Mouse (Mus musculus) brain, adult 2 months (tissue): ENCODE data around the gene Ddah1.
A peak's percentile ranks its signal among the peaks of the same experiment; 100 is the strongest.

Experiments
- DNase-seq: peaks from one replicate; pipeline ENCODE4 v3.0.0; 2011; ENCODE audit warnings: low read depth, low spot score

Gene Ddah1

GRCm38 (mm10) chr3:145816807-145817206 is 58.3 kb downstream of the Ddah1 start:
- DNase-seq: no peak

DNA sequence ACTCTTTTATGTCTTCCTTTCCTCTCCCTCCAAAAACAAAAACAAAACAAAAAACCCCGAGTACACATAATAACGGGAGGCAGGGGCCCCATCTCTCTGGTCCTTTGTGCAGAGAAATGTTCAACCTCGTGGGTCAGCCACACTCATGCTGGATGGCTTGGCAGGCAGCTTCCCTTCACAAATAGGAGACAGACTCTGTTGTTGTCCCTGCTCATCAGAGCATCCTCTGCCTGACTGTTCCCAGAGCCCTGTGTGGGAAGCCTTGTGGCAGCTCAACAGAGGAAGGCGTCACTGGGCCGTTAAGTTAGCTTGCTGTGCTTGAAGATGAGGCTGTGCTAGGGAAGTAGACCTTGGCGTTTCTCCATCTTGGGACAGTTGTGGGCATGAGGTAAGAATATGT is 58.8 kb downstream of the Ddah1 start:
- DNase-seq: peak; percentile 21

DNA sequence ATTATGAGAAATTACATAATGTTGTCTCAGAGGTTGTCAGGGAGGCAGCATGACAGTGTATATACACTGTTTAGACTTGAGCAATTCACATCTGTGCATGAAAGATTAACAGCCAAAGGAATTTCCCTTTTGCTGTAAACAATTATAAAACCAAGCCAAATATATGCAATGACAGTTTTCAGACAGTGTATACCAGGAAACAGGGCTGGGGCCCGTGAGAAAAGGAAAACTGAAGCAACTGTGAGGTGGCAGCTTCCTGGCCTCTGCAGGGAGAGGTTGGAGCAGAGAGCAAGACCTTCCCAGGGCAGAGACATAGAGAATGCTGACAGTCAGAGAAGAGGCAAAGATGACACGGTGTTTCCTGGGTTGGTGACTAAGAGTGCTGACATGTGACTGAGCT is 62.0 kb downstream of the Ddah1 start:
- no peak for DNase-seq

GRCm38 (mm10) chr3:145820938-145821337 is 62.5 kb downstream of the Ddah1 start:
- DNase-seq: no peak

DNA sequence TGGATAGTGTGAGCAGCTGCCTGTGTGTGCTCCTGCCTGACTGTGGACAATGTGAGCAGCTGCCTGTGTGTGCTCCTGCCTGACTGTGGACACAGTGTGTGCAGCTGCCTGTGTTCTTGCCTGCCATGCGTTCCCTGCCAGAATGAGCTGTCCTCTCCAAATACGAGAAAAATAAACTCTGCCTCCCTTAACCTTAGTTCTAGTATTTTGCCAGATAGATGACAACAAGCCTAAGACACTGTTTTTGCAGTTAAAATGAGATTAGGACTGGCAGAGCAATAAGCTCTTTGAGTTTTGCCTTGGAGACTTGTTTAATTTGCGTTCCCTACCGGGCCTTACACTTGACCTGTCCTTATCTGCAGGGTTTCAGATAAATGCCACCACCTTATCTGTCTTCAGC is 63.7 kb downstream of the Ddah1 start:
- no peak for DNase-seq

DNA sequence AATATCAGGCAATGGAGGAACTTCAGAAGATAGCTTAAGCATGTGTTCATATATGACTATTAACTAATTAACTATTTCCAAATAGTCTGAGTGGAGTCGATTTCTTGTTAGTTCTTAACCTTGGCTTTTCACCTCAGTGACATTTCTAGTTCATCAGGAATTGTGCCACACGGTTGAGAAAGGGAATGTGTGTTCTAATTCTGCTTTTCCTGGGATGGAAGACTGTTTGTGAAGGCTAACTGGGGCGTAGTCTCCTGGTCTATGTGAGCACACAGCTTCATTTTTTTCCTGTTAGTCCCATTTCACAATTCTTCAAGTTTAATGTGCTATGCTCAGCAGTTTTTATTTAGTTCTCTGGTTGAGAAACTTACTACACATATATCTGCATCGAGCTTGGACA is 65.2 kb downstream of the Ddah1 start:
- no peak for DNase-seq

DNA sequence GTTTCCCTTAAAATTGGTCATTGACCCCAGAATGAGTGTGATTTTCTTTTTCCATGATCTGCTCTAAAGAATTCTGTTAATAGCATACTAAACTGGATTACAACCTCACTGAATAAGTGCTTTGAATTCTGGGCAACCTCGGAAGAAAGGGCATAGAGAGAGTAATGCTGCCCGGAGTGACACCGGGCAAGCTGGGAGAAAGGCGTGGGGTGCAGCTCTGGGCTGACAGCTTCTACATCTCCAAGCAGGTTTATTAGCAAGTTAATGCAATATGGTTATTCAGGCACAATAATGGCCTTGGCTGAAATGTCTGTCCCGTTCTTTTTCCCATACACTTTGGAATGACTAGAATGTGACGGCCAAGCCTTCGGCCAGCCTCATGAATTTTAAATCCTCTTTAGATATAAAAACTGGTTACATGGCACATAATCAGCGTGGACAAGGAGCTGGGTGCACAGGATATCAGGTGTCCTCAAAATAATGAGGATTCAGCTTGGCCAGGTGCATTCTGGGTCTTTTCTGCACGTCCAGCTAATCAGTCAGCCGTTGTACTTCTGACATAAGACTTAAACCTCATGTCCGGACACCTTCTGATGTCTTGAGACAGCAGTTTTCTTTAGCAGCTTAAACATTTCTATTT is 67.1 kb downstream of the Ddah1 start:
- DNase-seq: no peak

DNA sequence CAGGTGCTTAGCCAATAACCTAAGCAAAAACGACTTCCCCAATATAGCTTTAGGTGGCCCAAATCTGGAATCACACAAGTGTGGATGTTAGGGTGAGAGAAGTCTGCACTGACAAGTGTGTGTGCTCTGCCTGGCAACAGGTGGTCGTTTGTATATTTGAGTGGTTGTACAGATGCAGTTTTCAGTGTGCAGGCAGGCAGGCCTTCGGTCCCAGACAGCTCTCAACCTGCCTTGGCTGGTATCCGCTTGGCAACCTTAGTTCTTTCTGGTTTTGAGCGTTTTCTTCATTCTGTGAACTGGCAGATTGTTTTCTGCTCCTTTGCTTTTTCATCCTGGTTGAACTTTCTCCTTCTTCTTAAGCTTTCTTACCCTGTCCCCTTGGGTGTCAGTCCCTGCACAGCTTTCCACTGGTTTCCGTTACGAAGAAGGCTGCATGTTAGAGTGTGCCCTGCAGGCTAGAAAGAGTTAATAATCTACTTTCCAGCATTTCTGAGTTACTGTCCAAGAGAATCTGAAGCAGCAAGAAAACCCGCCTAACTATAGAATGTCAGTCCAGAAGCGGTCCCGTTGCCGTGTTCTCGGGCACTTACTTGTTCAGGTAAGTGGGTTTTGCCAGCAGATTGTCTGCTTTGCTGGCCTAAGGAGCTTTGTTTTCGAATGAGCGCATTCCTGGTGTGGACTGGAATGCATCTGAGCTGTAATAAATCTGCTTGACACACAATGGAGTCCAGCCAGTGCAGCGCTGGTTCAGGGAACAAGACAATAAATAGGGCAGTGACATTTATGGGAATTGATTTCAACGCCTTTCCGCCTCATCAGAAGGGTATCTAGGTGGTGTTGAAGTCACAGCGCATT is 68.9 kb downstream of the Ddah1 start:
- DNase-seq: no peak

DNA sequence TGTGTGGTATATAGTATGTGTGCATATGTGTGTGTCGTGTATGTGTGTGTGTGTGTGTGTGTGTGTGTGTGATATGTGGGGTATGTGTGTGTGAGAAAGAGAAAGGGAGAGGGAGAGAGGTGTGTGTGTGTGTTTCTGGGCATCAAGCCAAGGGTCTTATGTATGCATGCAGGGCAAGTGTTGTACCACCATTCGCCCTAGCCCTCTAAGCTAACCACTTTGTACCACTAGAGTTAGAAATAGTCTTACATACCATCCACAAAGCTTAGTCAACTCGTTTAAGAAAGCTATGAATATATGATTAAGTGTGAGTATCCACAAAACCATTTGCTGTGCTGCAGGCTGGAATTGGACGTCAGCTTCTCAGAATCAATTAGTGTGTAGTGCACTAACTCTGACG is 70.4 kb downstream of the Ddah1 start:
- no peak for DNase-seq

DNA sequence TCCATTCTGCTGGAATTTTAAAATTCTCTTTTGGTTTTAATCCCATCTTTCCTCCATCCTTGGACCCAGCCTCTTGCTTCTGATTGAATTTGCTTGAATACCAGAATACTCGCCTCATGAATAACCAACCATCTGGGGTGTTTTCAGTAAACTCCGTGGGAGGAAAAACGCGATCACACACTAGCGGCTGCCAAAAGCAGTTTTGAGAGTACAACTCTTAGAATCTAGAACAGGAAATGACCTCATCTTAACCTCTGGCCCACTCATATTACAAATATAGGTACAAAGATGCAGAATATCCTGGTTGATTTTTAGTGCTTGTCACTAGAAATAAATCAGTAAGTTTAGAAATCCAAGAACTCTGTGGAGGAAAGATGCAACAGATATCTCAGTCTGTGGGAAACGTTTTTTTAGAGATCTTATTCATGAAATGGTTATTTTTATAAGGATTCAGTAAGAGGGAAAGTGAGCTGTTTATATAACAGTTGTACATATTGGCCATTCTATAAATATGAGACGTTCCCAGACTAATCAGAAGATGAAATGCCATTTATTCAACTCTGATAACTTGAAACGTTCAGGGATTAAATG is 75.6 kb downstream of the Ddah1 start:
- peak; percentile 85 for DNase-seq

DNA sequence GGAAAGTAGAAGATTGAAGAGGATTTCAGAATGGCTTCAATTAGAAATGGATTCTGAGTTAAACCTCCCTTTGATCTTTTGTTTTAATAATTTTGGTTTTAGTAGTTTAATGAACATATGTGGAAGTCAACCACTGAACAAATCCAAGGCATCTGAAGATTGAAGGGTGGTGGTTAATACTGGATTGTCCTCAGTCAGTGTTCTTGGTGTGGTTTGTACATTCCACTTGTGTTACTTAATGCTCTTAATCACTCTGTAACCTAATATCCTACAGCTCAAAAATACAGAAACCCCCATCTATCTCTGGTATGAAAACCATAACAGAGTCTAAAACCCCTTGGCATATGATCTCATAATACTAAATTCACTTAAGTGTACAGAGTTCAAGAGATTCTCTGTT is 79.8 kb downstream of the Ddah1 start:
- DNase-seq: no peak

DNA sequence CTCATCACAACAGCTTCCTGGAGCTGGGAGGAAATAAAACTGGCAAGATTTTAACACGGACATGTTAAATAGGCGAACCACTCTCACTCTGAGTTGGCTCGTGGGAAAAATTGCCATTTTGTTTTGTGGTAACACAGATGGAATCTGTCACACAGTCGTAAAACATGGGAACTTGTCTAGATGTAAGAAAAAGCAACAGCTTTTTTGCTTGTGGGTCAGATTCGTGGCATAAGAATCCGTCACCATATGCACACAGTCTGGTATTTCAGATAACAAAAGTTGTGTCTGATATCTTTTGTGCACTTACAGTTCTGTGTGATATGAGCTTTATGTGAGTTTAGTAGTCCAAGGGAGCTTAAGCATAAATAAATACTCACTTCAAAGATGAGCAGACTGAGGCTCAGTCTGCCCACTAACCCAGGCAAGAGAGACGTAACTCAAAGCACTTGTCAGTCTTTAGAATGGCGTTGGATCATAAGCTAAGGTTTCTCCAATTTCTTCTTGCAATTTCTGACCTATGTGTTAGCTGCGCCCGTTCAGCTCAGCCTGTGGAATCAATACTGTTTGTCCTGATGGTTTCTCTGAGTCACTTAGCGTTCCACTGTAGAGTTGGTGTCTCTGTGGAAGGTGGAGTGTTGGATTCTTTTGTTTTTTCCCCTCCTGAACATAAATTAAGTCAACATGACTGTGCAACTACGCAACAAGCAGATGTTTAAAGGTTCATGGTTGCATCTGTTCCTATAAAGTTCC is 83.7 kb downstream of the Ddah1 start:
- DNase-seq: no peak

DNA sequence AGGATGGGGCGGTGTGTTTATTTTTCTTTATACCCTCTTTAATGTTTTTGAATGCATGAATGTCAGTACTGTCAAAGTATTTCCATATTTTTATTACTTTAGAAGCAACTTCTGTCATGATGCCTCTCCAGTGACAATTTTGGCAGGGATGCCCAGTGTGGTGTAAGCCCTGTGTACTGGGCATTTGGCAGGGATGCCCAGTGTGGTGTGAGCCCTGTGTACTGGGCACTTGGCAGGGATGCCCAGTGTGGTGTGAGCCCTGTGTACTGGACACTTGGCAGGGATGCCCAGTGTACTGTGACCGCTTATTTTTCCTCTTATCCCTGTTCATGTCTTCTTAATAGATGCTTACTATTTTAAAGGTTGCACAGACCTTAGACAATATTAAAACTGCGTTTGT is 85.4 kb downstream of the Ddah1 start:
- DNase-seq: no peak

- no peak for DNase-seq
Observed at GRCm38 (mm10) chr3:145844891-145845290, 86.4 kb downstream of the Ddah1 start.

GRCm38 (mm10) chr3:145846255-145846654 is 87.8 kb downstream of the Ddah1 start:
- no peak for DNase-seq

DNA sequence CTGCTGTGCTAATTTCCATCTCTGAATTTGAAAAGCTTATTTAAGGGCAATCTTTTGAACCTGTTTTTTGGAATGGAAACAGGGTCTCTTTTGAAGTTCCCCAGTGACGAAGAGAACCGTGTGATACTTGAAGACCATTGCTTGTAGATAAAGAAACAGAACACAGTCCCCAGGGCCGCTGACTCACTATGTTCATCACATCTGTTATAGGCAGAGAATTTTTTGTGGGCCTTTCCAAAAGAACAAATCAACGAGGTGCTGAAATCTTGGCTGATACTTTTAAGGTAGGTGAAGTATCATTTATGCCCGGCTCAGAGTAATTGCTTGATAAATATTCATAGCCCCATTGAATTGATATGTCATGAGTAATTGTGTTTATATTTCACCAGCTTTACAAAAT is 93.6 kb downstream of the Ddah1 start:
- no peak for DNase-seq

- DNase-seq: no peak
Observed at GRCm38 (mm10) chr3:145852800-145853199, 94.3 kb downstream of the Ddah1 start.

DNA sequence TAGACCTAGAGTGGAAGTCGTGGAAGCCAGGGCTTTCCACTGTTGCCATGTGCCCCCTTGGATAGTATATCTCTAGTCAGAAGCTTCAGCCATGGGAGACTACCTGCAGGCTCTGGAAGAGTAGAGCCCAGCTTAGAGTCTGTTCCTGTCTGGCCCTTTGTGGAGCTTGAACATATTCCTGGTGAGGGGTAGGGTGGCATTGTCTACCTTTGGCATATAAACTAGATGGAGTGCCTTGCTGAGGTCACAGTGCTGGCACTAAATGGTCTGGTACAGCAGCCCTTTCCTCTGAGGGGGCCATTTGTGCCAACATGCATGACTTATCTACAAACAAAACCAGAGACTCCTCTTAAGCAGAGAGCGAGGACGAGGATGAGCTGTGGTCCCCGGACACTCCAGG is 95.2 kb downstream of the Ddah1 start:
- DNase-seq: no peak

DNA sequence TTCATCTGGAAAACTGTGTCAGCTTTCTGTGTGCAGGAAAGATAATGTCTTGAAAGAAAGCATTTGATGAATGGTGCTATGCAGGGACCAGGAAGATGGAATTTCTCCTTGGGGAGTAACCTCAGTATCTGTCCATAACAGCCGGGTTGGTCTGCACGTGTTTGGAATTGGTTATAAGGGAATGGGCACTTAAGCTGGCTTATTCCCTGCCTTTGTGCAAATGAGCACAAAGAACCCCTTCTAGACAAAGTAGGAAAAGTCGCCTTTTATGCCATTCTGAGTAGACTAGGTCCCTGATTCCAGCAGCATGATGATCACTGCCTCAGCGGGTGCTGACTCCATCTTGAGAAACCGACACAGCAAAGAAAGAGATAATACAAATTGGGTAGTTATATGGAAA is 96.0 kb downstream of the Ddah1 start:
- DNase-seq: no peak

GRCm38 (mm10) chr3:145855299-145855698 is 96.8 kb downstream of the Ddah1 start:
- DNase-seq: peak; percentile 18

DNA sequence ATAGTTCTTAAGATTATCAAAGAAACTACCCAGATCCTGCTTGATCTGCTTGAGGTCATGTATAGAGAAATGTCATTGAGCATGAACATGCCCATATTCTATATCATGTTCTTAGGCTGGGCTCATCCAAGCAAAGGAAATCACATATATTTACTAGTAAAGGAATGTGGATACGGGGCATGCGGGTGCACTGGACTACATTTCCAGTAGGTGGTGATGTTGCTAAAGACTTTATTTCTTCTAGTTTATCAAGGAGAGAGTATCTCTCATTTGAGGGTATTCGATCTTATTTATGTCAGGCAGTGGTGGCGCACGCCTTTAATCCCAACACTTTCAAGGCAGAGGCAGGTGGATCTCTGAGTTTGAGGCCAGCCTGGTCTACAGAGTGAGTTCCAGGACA is 99.9 kb downstream of the Ddah1 start:
- no peak for DNase-seq

DNA sequence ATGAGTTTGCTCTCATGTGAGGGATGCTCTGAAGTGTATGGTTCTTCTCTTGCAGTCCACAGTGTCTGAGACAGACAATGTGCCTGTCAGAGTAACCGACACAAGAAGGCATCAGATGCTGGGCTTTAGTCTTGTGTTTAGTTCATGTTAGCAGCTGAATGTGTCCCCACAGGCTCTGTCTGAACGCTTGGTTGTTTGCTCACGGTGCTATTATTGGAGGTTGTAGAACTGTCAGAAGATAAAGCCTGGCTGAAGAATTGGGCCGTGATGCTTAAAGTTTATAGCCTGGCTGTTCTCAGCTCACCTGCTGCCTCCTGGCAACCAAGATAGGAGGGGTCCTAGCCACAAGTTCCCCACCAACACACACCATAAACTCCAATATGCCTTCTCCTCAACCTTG is 104.0 kb downstream of the Ddah1 start:
- DNase-seq: no peak
